ENCODE assay signal across 23 mouse cellular contexts in the genomic region with DNA sequence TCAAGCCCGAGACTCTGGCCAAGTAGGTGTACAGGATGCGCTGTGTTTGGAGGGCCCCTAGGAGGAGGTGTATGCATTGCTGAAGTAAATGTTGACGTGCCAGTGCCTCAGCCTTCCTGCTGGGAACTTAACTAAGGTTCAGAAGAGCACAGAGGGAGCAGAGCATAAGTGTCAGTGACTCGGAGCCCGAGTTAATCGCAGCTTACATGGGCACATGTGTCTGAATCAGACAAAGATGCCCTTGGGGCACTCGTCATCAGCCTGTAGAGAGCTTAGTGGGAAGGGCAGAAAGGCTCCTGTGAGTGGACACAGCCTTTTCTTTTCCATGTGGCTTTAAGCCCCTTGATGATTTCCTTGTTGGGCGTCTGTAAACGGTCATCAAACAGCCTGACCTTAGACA. TPM values are rescaled to one million over a fixed set of nuclear protein-coding genes. Genes with fewer than 3 reads are reported as not detected.
DNase-seq lines count a peak whose midpoint lies in the region; ATAC-seq and TF ChIP-seq lines count a peak whose summit lies in the region.
"Had no signal": no experiment of that assay in that cellular context is flagged by ENCODE, and none has a peak within 500 bp of the region (broad histone marks: within the 10 kb centered on the region; RNA-seq: fewer than 3 reads in every experiment).

No protein-coding gene starts in this region.

- peaks cover 64% of the 10 kb centered on the region for H3K36me3 ChIP-seq in forebrain, postnatal 0 days (ENCODE audit: insufficient read depth)
- peaks cover 24% of the 10 kb centered on the region for H3K36me3 ChIP-seq in forebrain, embryonic 16.5 days (ENCODE audit: control insufficient read depth, insufficient read depth)
- H3K36me3 ChIP-seq in midbrain, embryonic 12.5 days = peaks cover 81% of the 10 kb centered on the region
- H3K36me3 ChIP-seq in midbrain, embryonic 14.5 days (ENCODE audit: control insufficient read depth, insufficient read depth, low read length) = peaks cover 90% of the 10 kb centered on the region

- 80% methylated on average over 9 of the region's 9 CpGs for whole genome bisulfite sequencing in forebrain, postnatal 0 days
- WGBS in forebrain, embryonic 16.5 days = 80% methylated on average over 9 of the region's 9 CpGs
- WGBS in midbrain, embryonic 12.5 days = 78% methylated on average over 9 of the region's 9 CpGs
- 72% methylated on average over 9 of the region's 9 CpGs for WGBS in midbrain, embryonic 14.5 days

- DNase-seq in adrenal gland, adult 2 months = peak; percentile 50
- no peak for DNase-seq in adrenal gland, adult 8-10 months
- DNase-seq in forebrain, postnatal 0 days = no peak
- DNase-seq in midbrain, embryonic 14.5 days = no peak
- peak; percentile 34 for DNase-seq in adrenal gland, postnatal 25 days
- no peak for DNase-seq in cerebellum, postnatal 36 days
- DNase-seq: cerebellum, adult 11 months; cerebellum, adult 2 months; cerebellum, adult 9-11 months; cerebellum, postnatal 25 days; gastrocnemius, postnatal 25 days; heart, adult 2 months; kidney, adult 2 months had no signal

- no peak overlapping the region for H3K4me3 ChIP-seq in forebrain, postnatal 0 days (ENCODE audit: low read depth, low read length)
- no peak overlapping the region for H3K4me3 ChIP-seq in forebrain, embryonic 16.5 days (replicated peaks; ENCODE audit: low read length)
- H3K4me3 ChIP-seq in midbrain, embryonic 12.5 days = no peak overlapping the region
- H3K4me3 ChIP-seq in midbrain, embryonic 14.5 days (replicated peaks; ENCODE audit: low read depth, low read length) = no peak overlapping the region
- H3K4me3 ChIP-seq: forebrain, embryonic 10.5 days; forebrain, embryonic 13.5 days; heart, adult 2 months; hindbrain, embryonic 12.5 days; hindbrain, embryonic 15.5 days had no signal

- no peak overlapping the region for H3K27ac ChIP-seq in forebrain, postnatal 0 days (ENCODE audit: low read depth, low read length)
- no peak overlapping the region for H3K27ac ChIP-seq in forebrain, embryonic 16.5 days (ENCODE audit: low read length)
- H3K27ac ChIP-seq in midbrain, embryonic 12.5 days (replicated peaks) = 0 out of 2 replicates have a peak overlapping the region, but pooled peaks have one; percentile 8
- no peak overlapping the region for H3K27ac ChIP-seq in midbrain, embryonic 14.5 days (replicated peaks; ENCODE audit: low read depth, low read length)
- H3K27ac ChIP-seq: forebrain, embryonic 10.5 days; forebrain, embryonic 13.5 days; heart, adult 2 months; hindbrain, embryonic 12.5 days; hindbrain, embryonic 15.5 days had no signal

- H3K4me2 ChIP-seq in forebrain, postnatal 0 days (ENCODE audit: low read depth) = no peak overlapping the region
- H3K4me2 ChIP-seq in forebrain, embryonic 16.5 days (ENCODE audit: low read length) = no peak overlapping the region
- no peak overlapping the region for H3K4me2 ChIP-seq in midbrain, embryonic 12.5 days (replicated peaks)
- H3K4me2 ChIP-seq in midbrain, embryonic 14.5 days (ENCODE audit: low read length) = no peak overlapping the region
- H3K4me2 ChIP-seq: forebrain, embryonic 13.5 days; heart, embryonic 11.5 days; hindbrain, embryonic 12.5 days; hindbrain, embryonic 15.5 days had no signal

- no peak for ATAC-seq in forebrain, postnatal 0 days
- ATAC-seq in forebrain, embryonic 16.5 days = no peak
- no peak for ATAC-seq in midbrain, embryonic 12.5 days (ENCODE audit: low FRiP score, low read depth)
- no peak for ATAC-seq in midbrain, embryonic 14.5 days (ENCODE audit: low FRiP score, low TSS enrichment)
- ATAC-seq: activated CD4-positive, CD25-positive, alpha-beta regulatory T cell, adult 4 months; CD4-positive, CD25-positive, alpha-beta regulatory T cell, adult 4 months; forebrain, embryonic 13.5 days; intestine, postnatal 0 days had no signal

- 0 out of 2 replicates have a peak, but pooled peaks have one; percentile 6 for TF ChIP-seq CTCF in forebrain, postnatal 0 days (IDR thresholded peaks at IDR 0.05; ENCODE audit: low read depth)

- H3K4me1 ChIP-seq in forebrain, postnatal 0 days (ENCODE audit: insufficient read depth) = no peaks in the 10 kb centered on the region
- H3K4me1 ChIP-seq in forebrain, embryonic 16.5 days (replicated peaks; ENCODE audit: control insufficient read depth, insufficient read depth, low read length) = peaks cover 3% of the 10 kb centered on the region
- H3K4me1 ChIP-seq in midbrain, embryonic 12.5 days = no peaks in the 10 kb centered on the region
- no peaks in the 10 kb centered on the region for H3K4me1 ChIP-seq in midbrain, embryonic 14.5 days (ENCODE audit: control insufficient read depth, insufficient read depth, low read length)
- H3K4me1 ChIP-seq: forebrain, embryonic 10.5 days; forebrain, embryonic 13.5 days; hindbrain, embryonic 12.5 days; hindbrain, embryonic 15.5 days had no signal

- H3K27me3 ChIP-seq in forebrain, postnatal 0 days (ENCODE audit: insufficient read depth, low read length) = no peaks in the 10 kb centered on the region
- no peaks in the 10 kb centered on the region for H3K27me3 ChIP-seq in forebrain, embryonic 16.5 days (replicated peaks; ENCODE audit: control insufficient read depth, insufficient read depth, low read length)
- no peaks in the 10 kb centered on the region for H3K27me3 ChIP-seq in midbrain, embryonic 12.5 days
- no peaks in the 10 kb centered on the region for H3K27me3 ChIP-seq in midbrain, embryonic 14.5 days (ENCODE audit: control insufficient read depth, insufficient read depth, low read length)
- H3K27me3 ChIP-seq: forebrain, embryonic 13.5 days; hindbrain, embryonic 12.5 days; hindbrain, embryonic 15.5 days had no signal

- H3K9me3 ChIP-seq in forebrain, postnatal 0 days (ENCODE audit: low read length) = no peaks in the 10 kb centered on the region
- no peaks in the 10 kb centered on the region for H3K9me3 ChIP-seq in forebrain, embryonic 16.5 days (ENCODE audit: control insufficient read depth, low read length)
- H3K9me3 ChIP-seq in midbrain, embryonic 12.5 days = no peaks in the 10 kb centered on the region
- H3K9me3 ChIP-seq in midbrain, embryonic 14.5 days (ENCODE audit: control insufficient read depth, low read length) = no peaks in the 10 kb centered on the region
- H3K9me3 ChIP-seq: forebrain, embryonic 10.5 days; forebrain, embryonic 13.5 days; hindbrain, embryonic 12.5 days; hindbrain, embryonic 15.5 days had no signal

- no peak overlapping the region for H3K9ac ChIP-seq in forebrain, postnatal 0 days
- H3K9ac ChIP-seq in forebrain, embryonic 16.5 days (replicated peaks; ENCODE audit: low read depth, low read length) = no peak overlapping the region
- H3K9ac ChIP-seq in midbrain, embryonic 12.5 days (replicated peaks) = no peak overlapping the region
- no peak overlapping the region for H3K9ac ChIP-seq in midbrain, embryonic 14.5 days (replicated peaks; ENCODE audit: low read length)
- H3K9ac ChIP-seq: forebrain, embryonic 13.5 days; hindbrain, embryonic 12.5 days; hindbrain, embryonic 15.5 days had no signal

RNA-seq across cellular contexts. Expression of a gene that starts 53.5 kb away (rescaled TPM):
- total RNA-seq in adrenal gland, adult 2 months (2021) = 100 to 1,000 TPM; 116 to 192 TPM
- polyA plus RNA-seq in adrenal gland, adult 2 months (2012; rRNA removed) = 8.8 and 8.9 TPM in 2 replicates
- 100 to 1,000 TPM; 109 to 148 (median 123) TPM for total RNA-seq in adrenal gland, adult 8-10 months (2022)
- 50.5 and 61.2 TPM in 2 replicates for total RNA-seq in forebrain, postnatal 0 days (2014; rRNA removed)
- polyA plus RNA-seq in forebrain, postnatal 0 days (2015; fragmentation: Nextera tagmentation; extraction: Ambion mirVana) = 35.2 and 50.7 TPM in 2 replicates
- 84.6 and 88.8 TPM in 2 replicates for polyA plus RNA-seq in forebrain, embryonic 16.5 days (2015; fragmentation: Nextera tagmentation; extraction: Ambion mirVana)
- 107 and 112 TPM in 2 replicates for polyA plus RNA-seq in midbrain, embryonic 12.5 days (2016; fragmentation: Nextera tagmentation; extraction: Ambion mirVana)
- polyA plus RNA-seq in midbrain, embryonic 14.5 days (2014; fragmentation: Nextera tagmentation; extraction: Ambion mirVana) = 57.0 and 71.8 TPM in 2 replicates
- total RNA-seq in adrenal gland, postnatal 25 days (2021) = 119 and 126 TPM in 2 replicates

Comparison
In these comparisons a context has a peak if more than half of its experiments do, and no peak if none do; other contexts are left out.
1. DNase-seq: peak in adrenal gland, adult 2 months (single experiment) and adrenal gland, postnatal 25 days (single experiment); none in adrenal gland, adult 8-10 months (single experiment), forebrain, postnatal 0 days (single experiment), midbrain, embryonic 14.5 days (single experiment) and cerebellum, postnatal 36 days (0 of 2).